Mouse (Mus musculus): ENCODE data around the gene Fam53a. TPM values are rescaled to one million over a fixed set of nuclear protein-coding genes. Genes with fewer than 3 reads are reported as not detected.
A peak's percentile ranks its signal among the peaks of the same experiment; 100 is the strongest.

The Fam53a gene
- total and polyA plus RNA-seq, 3 experiments: 43.6 to 62.8 TPM; not detected in 1

DNA sequence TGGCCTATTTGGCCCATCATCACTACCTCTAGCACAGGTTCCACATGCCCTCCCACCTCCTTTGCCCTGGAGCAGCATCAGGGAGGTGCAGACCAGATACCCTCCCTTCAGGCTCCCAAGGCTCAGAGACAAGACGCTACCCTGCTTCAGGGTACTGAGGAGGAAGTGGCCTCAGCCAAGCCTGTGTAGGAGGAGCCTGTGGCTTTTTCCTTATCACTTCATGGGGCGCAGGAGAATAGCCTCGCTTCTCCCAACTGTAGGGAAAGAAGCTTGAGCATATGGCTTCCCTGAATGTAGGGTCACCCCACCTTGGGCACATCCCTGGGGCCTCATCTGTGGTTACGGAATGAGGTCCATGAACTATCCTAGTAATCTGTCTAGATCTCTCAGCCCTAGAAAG is 55.2 kb downstream of the Fam53a start:
- H3K9ac ChIP-seq (ENCODE audit: control insufficient read depth, low read depth, low read length, poor library complexity, severe bottlenecking): no peak overlapping the region
- H3K36me3 ChIP-seq (ENCODE audit: control insufficient read depth in 1 of 2, insufficient read depth in 2 of 2, low read length in 2 of 2): peaks cover 0 to 10% of the 10 kb centered on the region in 2 experiments; a peak in 2 of 4 replicates
- H3K4me1 ChIP-seq (ENCODE audit: control insufficient read depth in 1 of 2, insufficient read depth in 2 of 2, low read length in 2 of 2): peaks cover 4 to 18% of the 10 kb centered on the region in 2 experiments
- 0 out of 4 replicates have a peak, but pooled peaks cover 0 to 1% of the 10 kb centered on the region in 2 experiments for H3K27me3 ChIP-seq (ENCODE audit: control insufficient read depth in 1 of 2, insufficient read depth in 2 of 2, low read length in 2 of 2)
- H3K4me3 ChIP-seq (ENCODE audit: control insufficient read depth in 1 of 2, insufficient read depth in 1 of 2, low read depth in 2 of 2, low read length in 2 of 2): no peak overlapping the region
- H3K9me3 ChIP-seq (replicated peaks; ENCODE audit: insufficient read depth, low read length): no peaks in the 10 kb centered on the region
- DNase-seq (ENCODE audit: low read depth, low spot score): peak; percentile 85
- H3K27ac ChIP-seq (ENCODE audit: control insufficient read depth, low read depth, low read length): peak overlapping the region; percentile 8; the same call in 1 of the 2 replicates
- no peaks in the 10 kb centered on the region for H3K79me2 ChIP-seq (ENCODE audit: control insufficient read depth, insufficient read depth, low read length, poor library complexity)
- TF ChIP-seq CTCF (IDR thresholded peaks at IDR 0.05 in 2 of 3, conservative IDR thresholded peaks at IDR 0.05 in 1 of 3; ENCODE audit: control insufficient read depth in 1 of 3, insufficient read depth in 1 of 3, low read depth in 2 of 3, low read length in 3 of 3, poor library complexity in 1 of 3, severe bottlenecking in 1 of 3): no peak
- TF ChIP-seq ETS1 (IDR thresholded peaks at IDR 0.05; ENCODE audit: low read depth, low read length): no peak
- TF ChIP-seq RCOR1 (IDR thresholded peaks at IDR 0.05; ENCODE audit: low read depth, low read length): peak; percentile 42; the same call in 1 of the 2 replicates
- TF ChIP-seq MXI1 (IDR thresholded peaks at IDR 0.05; ENCODE audit: low read depth, low read length): peak; percentile 26; the same call in 1 of the 2 replicates
- peak; percentile 73 for TF ChIP-seq GATA1 (IDR thresholded peaks at IDR 0.05; ENCODE audit: low read depth, low read length)
- TF ChIP-seq MYC (IDR thresholded peaks at IDR 0.05; ENCODE audit: low read depth, low read length): 0 out of 2 replicates have a peak, but pooled peaks have one; percentile 34
- TF ChIP-seq ELF1 (IDR thresholded peaks at IDR 0.05; ENCODE audit: low read depth, low read length): peak; percentile 70
- TF ChIP-seq MAZ (IDR thresholded peaks at IDR 0.05; ENCODE audit: low read depth, low read length): peak; percentile 33; the same call in 1 of the 2 replicates
- no peak for TF ChIP-seq UBTF (IDR thresholded peaks at IDR 0.05; ENCODE audit: borderline replicate concordance, insufficient read depth, low read depth, low read length)
- TF ChIP-seq NELFE (IDR thresholded peaks at IDR 0.05; ENCODE audit: low read depth, low read length): peak; percentile 47; the same call in 1 of the 2 replicates
- TF ChIP-seq MAX (IDR thresholded peaks at IDR 0.05; ENCODE audit: low read length): 0 out of 2 replicates have a peak, but pooled peaks have one; percentile 30
- 0 out of 2 replicates have a peak, but pooled peaks have one; percentile 42 for TF ChIP-seq HCFC1 (IDR thresholded peaks at IDR 0.05; ENCODE audit: low read depth, low read length)
- TF ChIP-seq EP300 (IDR thresholded peaks at IDR 0.05; ENCODE audit: low read depth in 1 of 2, low read length in 2 of 2): peak; percentile 35 to 75; a peak in 3 of 4 replicates

DNA sequence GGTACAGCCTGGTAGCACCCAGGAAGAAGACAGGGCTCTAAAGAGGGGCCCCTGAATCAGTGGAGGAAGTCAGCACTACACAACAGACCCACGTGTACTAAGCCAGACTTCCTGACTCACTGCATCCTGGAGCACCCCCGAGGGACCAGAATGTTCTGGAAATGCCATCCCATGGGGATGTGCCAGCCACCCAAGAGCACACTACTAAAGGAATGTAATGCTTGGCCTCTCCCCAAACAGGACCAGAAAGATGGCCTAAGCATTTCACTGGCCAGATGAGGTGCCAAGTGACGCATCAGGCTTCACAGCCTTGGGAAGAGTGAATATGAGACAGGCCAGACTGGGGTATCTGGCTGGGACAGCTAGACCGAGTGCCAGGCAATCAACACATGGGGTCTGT is 63.5 kb downstream of the Fam53a start:
- H3K27ac ChIP-seq (ENCODE audit: control insufficient read depth, low read depth, low read length): no peak overlapping the region
- no peaks in the 10 kb centered on the region for H3K9me3 ChIP-seq (replicated peaks; ENCODE audit: insufficient read depth, low read length)
- DNase-seq (ENCODE audit: low read depth, low spot score): no peak
- TF ChIP-seq POLR2AphosphoS2 (IDR thresholded peaks at IDR 0.05; ENCODE audit: low read length) (no peak), NRF1 (IDR thresholded peaks at IDR 0.05; ENCODE audit: insufficient read depth, low read depth, low read length, poor library complexity, severe bottlenecking) (no peak), ETS1 (IDR thresholded peaks at IDR 0.05; ENCODE audit: low read depth, low read length) (no peak), RCOR1 (IDR thresholded peaks at IDR 0.05; ENCODE audit: low read depth, low read length) (no peak), MXI1 (IDR thresholded peaks at IDR 0.05; ENCODE audit: low read depth, low read length) (no peak), POLR2A (IDR thresholded peaks at IDR 0.05; ENCODE audit: control insufficient read depth in 1 of 2, insufficient read depth in 1 of 2, low read depth in 1 of 2, low read length in 2 of 2, poor library complexity in 1 of 2) (no peak), MEF2A (IDR thresholded peaks at IDR 0.05; ENCODE audit: extremely low read depth, insufficient replicate concordance, low read depth, low read length, poor library complexity, severe bottlenecking) (no peak), GATA1 (IDR thresholded peaks at IDR 0.05; ENCODE audit: low read depth, low read length) (no peak)
- no peak overlapping the region for H3K4me3 ChIP-seq (ENCODE audit: control insufficient read depth in 1 of 2, insufficient read depth in 1 of 2, low read depth in 2 of 2, low read length in 2 of 2)
- no peak overlapping the region for H3K9ac ChIP-seq (ENCODE audit: control insufficient read depth, low read depth, low read length, poor library complexity, severe bottlenecking)
- no peaks in the 10 kb centered on the region for H3K36me3 ChIP-seq (ENCODE audit: control insufficient read depth in 1 of 2, insufficient read depth in 2 of 2, low read length in 2 of 2)
- no peaks in the 10 kb centered on the region for H3K4me1 ChIP-seq (ENCODE audit: control insufficient read depth in 1 of 2, insufficient read depth in 2 of 2, low read length in 2 of 2)
- peaks cover 5 to 12% of the 10 kb centered on the region in 2 experiments for H3K27me3 ChIP-seq (ENCODE audit: control insufficient read depth in 1 of 2, insufficient read depth in 2 of 2, low read length in 2 of 2)
- H3K79me2 ChIP-seq (ENCODE audit: control insufficient read depth, insufficient read depth, low read length, poor library complexity): no peaks in the 10 kb centered on the region

Measured in MEL (cell line).